Mouse (Mus musculus): ENCODE measurements around the gene Rfx2. TPM values are rescaled to one million over a fixed set of nuclear protein-coding genes. Genes with fewer than 3 reads are reported as not detected.

The Rfx2 gene
- 31.3 and 44.2 TPM in 2 replicates for polyA plus RNA-seq (2012; rRNA removed)

- Histone ChIP-seq H3K4me3 (ENCODE audit: control insufficient read depth, insufficient read depth, low read length) (peak within 1 kb of the TSS; percentile 46), H3K4me1 (replicated peaks; ENCODE audit: control insufficient read depth, insufficient read depth, low read length) (peaks cover 18% of the 10 kb centered on the region), H3K27me3 (ENCODE audit: control insufficient read depth, insufficient read depth, low read length) (peaks cover 4% of the 10 kb centered on the region; the same call in 1 of the 2 replicates), H3K36me3 (ENCODE audit: control insufficient read depth, insufficient read depth, low read length) (no peaks in the 10 kb centered on the region), H3K27ac (ENCODE audit: control insufficient read depth, insufficient read depth, low read length) (no peak within 1 kb of the TSS)
- 1% methylated on average over 59 of the region's 62 CpGs for WGBS
- no peak for DNase-seq
- TF ChIP-seq POLR2A (IDR thresholded peaks at IDR 0.05; ENCODE audit: control insufficient read depth, extremely low read depth, insufficient read depth, low read length, poor library complexity) (no peak), CTCF (IDR thresholded peaks at IDR 0.05; ENCODE audit: borderline replicate concordance, control insufficient read depth, extremely low read depth, insufficient read depth, low read length, poor library complexity) (no peak)
Observed at GRCm38 (mm10) chr17:56830411-56831110, at the start of gene Rfx2. TSS of gene Rfx2 (minus strand) at chr17:56831013.

DNA sequence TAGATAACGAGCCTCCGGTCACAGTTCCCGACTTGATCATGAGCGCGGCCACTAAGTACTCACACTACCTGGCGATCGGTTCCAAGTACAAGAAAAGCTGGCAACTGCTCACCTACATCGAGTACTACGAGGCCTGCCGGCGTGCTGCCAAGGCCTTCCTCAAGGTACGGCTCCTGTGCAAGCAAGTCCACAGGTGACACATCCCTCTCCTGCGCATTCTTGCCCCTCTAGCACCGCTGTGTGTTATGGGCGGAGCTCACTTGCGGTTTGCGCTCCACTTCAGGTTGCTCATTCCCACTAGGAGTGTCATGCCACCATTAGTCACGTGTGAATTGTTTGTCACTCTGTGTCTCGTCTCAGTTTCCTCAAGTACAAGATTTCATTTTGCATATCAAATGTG lies 46.6 kb upstream of the Rfx2 start:
- no peak overlapping the region for H3K4me3 ChIP-seq (ENCODE audit: control insufficient read depth, insufficient read depth, low read length)
- no peaks in the 10 kb centered on the region for H3K36me3 ChIP-seq (ENCODE audit: control insufficient read depth, insufficient read depth, low read length)
- DNase-seq, result no peak
- TF ChIP-seq CTCF (IDR thresholded peaks at IDR 0.05; ENCODE audit: borderline replicate concordance, control insufficient read depth, extremely low read depth, insufficient read depth, low read length, poor library complexity) (no peak), POLR2A (IDR thresholded peaks at IDR 0.05; ENCODE audit: control insufficient read depth, extremely low read depth, insufficient read depth, low read length, poor library complexity) (no peak)
- peaks cover 4% of the 10 kb centered on the region for H3K4me1 ChIP-seq (replicated peaks; ENCODE audit: control insufficient read depth, insufficient read depth, low read length)
- no peaks in the 10 kb centered on the region for H3K27me3 ChIP-seq (ENCODE audit: control insufficient read depth, insufficient read depth, low read length)
- WGBS, result 96% methylated on average over 19 of the region's 19 CpGs
- no peak overlapping the region for H3K27ac ChIP-seq (ENCODE audit: control insufficient read depth, insufficient read depth, low read length)

GRCm38 (mm10) chr17:56876981-56877380 lies 46.2 kb upstream of the Rfx2 start:
- TF ChIP-seq CTCF (IDR thresholded peaks at IDR 0.05; ENCODE audit: borderline replicate concordance, control insufficient read depth, extremely low read depth, insufficient read depth, low read length, poor library complexity) (no peak), POLR2A (IDR thresholded peaks at IDR 0.05; ENCODE audit: control insufficient read depth, extremely low read depth, insufficient read depth, low read length, poor library complexity) (no peak)
- H3K4me3 ChIP-seq (ENCODE audit: control insufficient read depth, insufficient read depth, low read length), result no peak overlapping the region
- H3K27me3 ChIP-seq (ENCODE audit: control insufficient read depth, insufficient read depth, low read length), result no peaks in the 10 kb centered on the region
- WGBS, result 87% methylated on average over 8 of the region's 8 CpGs
- no peak for DNase-seq
- H3K4me1 ChIP-seq (replicated peaks; ENCODE audit: control insufficient read depth, insufficient read depth, low read length), result peaks cover 4% of the 10 kb centered on the region
- no peak overlapping the region for H3K27ac ChIP-seq (ENCODE audit: control insufficient read depth, insufficient read depth, low read length)
- H3K36me3 ChIP-seq (ENCODE audit: control insufficient read depth, insufficient read depth, low read length), result no peaks in the 10 kb centered on the region

GRCm38 (mm10) chr17:56876465-56876864 lies 45.7 kb upstream of the Rfx2 start:
- DNase-seq, result no peak
- no peak overlapping the region for H3K27ac ChIP-seq (ENCODE audit: control insufficient read depth, insufficient read depth, low read length)
- peaks cover 4% of the 10 kb centered on the region for H3K4me1 ChIP-seq (replicated peaks; ENCODE audit: control insufficient read depth, insufficient read depth, low read length)
- 98% methylated on average over 3 of the region's 3 CpGs for WGBS
- TF ChIP-seq POLR2A (IDR thresholded peaks at IDR 0.05; ENCODE audit: control insufficient read depth, extremely low read depth, insufficient read depth, low read length, poor library complexity), result no peak
- no peak for TF ChIP-seq CTCF (IDR thresholded peaks at IDR 0.05; ENCODE audit: borderline replicate concordance, control insufficient read depth, extremely low read depth, insufficient read depth, low read length, poor library complexity)
- no peaks in the 10 kb centered on the region for H3K36me3 ChIP-seq (ENCODE audit: control insufficient read depth, insufficient read depth, low read length)
- H3K27me3 ChIP-seq (ENCODE audit: control insufficient read depth, insufficient read depth, low read length), result no peaks in the 10 kb centered on the region
- H3K4me3 ChIP-seq (ENCODE audit: control insufficient read depth, insufficient read depth, low read length), result no peak overlapping the region

- no peaks in the 10 kb centered on the region for H3K27me3 ChIP-seq (ENCODE audit: control insufficient read depth, insufficient read depth, low read length)
- H3K4me1 ChIP-seq (replicated peaks; ENCODE audit: control insufficient read depth, insufficient read depth, low read length), result peaks cover 4% of the 10 kb centered on the region
- no peak within 1 kb of the TSS for H3K27ac ChIP-seq (ENCODE audit: control insufficient read depth, insufficient read depth, low read length)
- DNase-seq, result peak; percentile 41
- H3K4me3 ChIP-seq (ENCODE audit: control insufficient read depth, insufficient read depth, low read length), result no peak within 1 kb of the TSS
- no peaks in the 10 kb centered on the region for H3K36me3 ChIP-seq (ENCODE audit: control insufficient read depth, insufficient read depth, low read length)
- WGBS, result 73% methylated on average over 12 of the region's 12 CpGs
- no peak for TF ChIP-seq POLR2A (IDR thresholded peaks at IDR 0.05; ENCODE audit: control insufficient read depth, extremely low read depth, insufficient read depth, low read length, poor library complexity)
- TF ChIP-seq CTCF (IDR thresholded peaks at IDR 0.05; ENCODE audit: borderline replicate concordance, control insufficient read depth, extremely low read depth, insufficient read depth, low read length, poor library complexity), result no peak
Observed at GRCm38 (mm10) chr17:56874936-56875651, 44.3 kb upstream of the Rfx2 start, which contains the start of gene 1700061G19Rik. TSS of gene 1700061G19Rik (plus strand) at chr17:56875477.

GRCm38 (mm10) chr17:56874237-56874636 lies 43.4 kb upstream of the Rfx2 start, which contains the start of gene Acsbg2:
TSS of gene Acsbg2 (minus strand) at chr17:56874447.
- no peak for TF ChIP-seq POLR2A (IDR thresholded peaks at IDR 0.05; ENCODE audit: control insufficient read depth, extremely low read depth, insufficient read depth, low read length, poor library complexity)
- no peak for TF ChIP-seq CTCF (IDR thresholded peaks at IDR 0.05; ENCODE audit: borderline replicate concordance, control insufficient read depth, extremely low read depth, insufficient read depth, low read length, poor library complexity)
- Histone ChIP-seq H3K4me1 (replicated peaks; ENCODE audit: control insufficient read depth, insufficient read depth, low read length) (peaks cover 4% of the 10 kb centered on the region), H3K36me3 (ENCODE audit: control insufficient read depth, insufficient read depth, low read length) (no peaks in the 10 kb centered on the region), H3K27ac (ENCODE audit: control insufficient read depth, insufficient read depth, low read length) (no peak within 1 kb of the TSS), H3K4me3 (ENCODE audit: control insufficient read depth, insufficient read depth, low read length) (no peak within 1 kb of the TSS), H3K27me3 (ENCODE audit: control insufficient read depth, insufficient read depth, low read length) (no peaks in the 10 kb centered on the region)
- 88% methylated on average over 2 of the region's 2 CpGs for WGBS
- DNase-seq, result no peak
